Mouse (Mus musculus) G1E (cell line): Measurements from ENCODE around the gene Dnase1l3.

Source experiments
- CTCF ChIP-seq: IDR thresholded peaks from 2 replicates; pipeline ENCODE4 v1.5.1; 2012; ENCODE audit warnings: low read depth, low read length, inconsistent platforms, mixed read lengths
- GATA1 ChIP-seq: IDR thresholded peaks from 2 replicates; pipeline ENCODE4 v1.6.1; 2012; ENCODE audit warnings: borderline replicate concordance, low read length, inconsistent platforms, mixed read lengths
- TAL1 ChIP-seq: conservative IDR thresholded peaks from 2 replicates; pipeline ENCODE4 v1.6.1; 2012; ENCODE audit warnings: low read depth, low read length, inconsistent platforms, mixed read lengths

GRCm38 (mm10) chr14:8030535-8030934 lies 36.2 kb upstream of the Dnase1l3 start:
- TF ChIP-seq GATA1 (no peak), CTCF (no peak), TAL1 (no peak)
